Mouse (Mus musculus): ENCODE results near the gene Qdpr. TPM values are rescaled to one million over a fixed set of nuclear protein-coding genes. Genes with fewer than 3 reads are reported as not detected.
A peak's percentile ranks its signal among the peaks of the same experiment; 100 is the strongest.
"Not testable (repeated sequence)": the region's sequence is repeated elsewhere in the genome, so short reads cannot be mapped to it uniquely, and the experiment has no call there.

Qdpr gene
- total RNA-seq, 2 experiments from 2014 or later: 80.7 to 82.9 TPM

DNA sequence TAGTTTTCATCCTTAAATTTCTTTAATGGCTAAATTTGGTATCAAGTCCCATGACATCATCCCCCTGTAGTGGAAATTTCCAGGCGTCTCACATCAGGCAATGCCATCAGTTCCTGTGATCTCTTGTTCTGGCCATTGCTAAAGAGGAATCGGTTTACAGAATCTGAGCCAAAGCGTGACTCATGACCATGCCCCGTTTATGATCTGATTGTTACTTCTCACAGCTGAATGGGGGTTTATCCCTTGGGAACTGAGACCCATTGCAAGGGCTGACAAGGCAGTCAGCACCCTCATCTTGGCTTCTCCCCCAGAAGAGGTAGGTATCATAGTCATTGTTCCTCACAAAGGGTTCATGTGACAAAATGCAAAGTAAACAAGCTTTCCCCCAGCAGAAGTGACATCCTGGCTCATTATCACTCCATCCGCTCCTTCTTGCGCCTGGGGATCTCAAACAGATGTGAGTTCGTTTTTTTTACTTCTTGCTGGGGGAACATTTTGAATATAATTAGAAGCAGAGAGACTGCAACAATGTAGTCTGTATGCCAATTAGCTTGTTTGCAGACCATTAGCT lies 22.9 kb upstream of the Qdpr start:
- intact Hi-C loops (cut with DNase I): loop anchor here (1.0 to 2.0 kb wide), 2 partner anchors 18 to 195 kb away; no protein-coding TSS in a partner anchor
- no peak for DNase-seq

DNA sequence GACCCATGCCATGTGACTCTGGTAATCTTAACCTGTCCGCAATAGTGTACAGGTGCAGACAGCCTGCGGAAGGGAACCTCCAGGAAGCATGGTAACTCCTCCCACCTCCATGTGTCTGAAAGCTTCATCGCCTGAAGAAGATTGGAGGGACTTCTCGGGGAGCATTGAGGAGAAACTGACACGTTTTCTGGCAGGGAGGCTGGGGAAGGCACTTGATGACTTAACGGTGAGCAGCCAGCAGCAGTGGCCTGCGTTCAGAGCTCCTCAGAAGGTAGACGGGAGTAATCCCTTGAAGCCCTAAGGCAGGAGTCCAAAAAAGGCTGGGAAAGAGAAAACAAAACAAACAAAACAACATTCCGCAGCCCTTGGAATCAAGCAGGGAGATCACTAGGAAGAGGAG lies 4.4 kb upstream of the Qdpr start:
- DNase-seq: no peak
- intact Hi-C loops (cut with DNase I): loop anchor here (2.0 to 5.0 kb wide), 2 partner anchors 18 to 1672 kb away; no protein-coding TSS in a partner anchor

DNA sequence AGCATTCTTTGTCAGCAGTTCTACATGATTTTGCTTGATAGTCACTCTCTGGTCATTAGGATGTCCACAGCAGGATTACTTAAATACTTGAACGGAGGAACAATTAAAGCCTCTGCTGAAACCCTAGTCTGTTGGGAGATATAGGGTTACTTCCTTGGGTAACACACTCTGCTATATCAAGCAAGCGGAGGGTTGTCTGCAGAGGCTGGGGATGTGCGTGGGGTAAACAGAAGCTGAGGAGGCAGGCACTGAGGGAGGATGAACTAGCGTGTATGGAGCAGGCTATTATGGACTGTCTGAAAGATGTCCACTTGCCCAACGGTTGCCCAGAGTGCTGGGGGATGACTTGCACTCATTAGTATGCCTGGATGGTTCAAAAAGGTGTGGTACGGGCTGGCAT lies 3.4 kb upstream of the Qdpr start, which contains the start of gene Clrn2:
Gene Clrn2, plus strand, starts transcription at position 301 of the 400 bp plus-strand sequence.
- DNase-seq: no peak
- intact Hi-C loops (cut with DNase I): loop anchor here (5.0 kb wide), 1 partner anchor 1671 kb away; no protein-coding TSS in a partner anchor

DNA sequence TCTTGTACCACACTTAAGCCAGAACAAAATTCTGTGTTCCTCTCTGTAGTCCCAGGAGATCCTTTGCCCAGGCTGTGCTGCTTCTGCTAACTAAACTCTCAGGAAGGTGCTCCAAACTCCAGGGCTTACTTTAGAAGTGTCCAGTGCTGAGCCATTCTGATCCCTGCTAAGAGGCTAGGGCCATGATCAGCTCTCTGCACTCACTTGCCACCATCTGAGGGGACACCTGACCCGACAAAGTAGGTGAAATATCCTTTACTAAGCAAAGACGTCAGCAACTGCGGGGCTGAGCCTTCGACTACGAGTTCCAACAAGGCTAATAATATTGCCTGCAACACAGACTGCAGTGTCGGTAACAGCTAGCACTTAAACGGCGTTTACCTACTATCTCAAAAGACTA lies 830 bp downstream of the Qdpr start:
- intact Hi-C loops (cut with DNase I): loop anchor here (2.0 to 5.0 kb wide), 2 partner anchors 72 to 1222 kb away; partner anchors contain the start of genes Med28 and Tapt1
- DNase-seq: no peak

DNA sequence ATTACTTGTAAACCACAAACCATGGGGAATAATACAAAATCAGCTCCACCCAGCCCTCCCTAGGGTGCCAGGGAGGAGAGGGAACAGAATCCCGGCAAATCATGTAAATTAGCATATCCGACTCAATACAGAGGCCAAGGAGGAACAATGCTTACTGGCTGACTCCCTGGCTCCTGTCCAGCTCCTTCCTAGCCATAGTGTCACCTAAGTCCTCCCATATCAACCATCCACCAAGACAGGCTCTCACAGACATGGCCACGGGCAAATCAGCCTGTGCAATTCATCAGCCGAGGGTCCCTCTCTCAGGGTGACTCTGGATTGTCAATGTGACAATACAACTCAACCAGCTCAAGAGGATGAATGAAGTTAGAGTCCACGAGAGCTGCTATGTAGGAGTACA lies 1.4 kb downstream of the Qdpr start:
- intact Hi-C loops (cut with DNase I): loop anchor here (2.0 to 5.0 kb wide), 2 partner anchors 72 to 1221 kb away; partner anchors contain the start of genes Med28 and Tapt1
- no peak for DNase-seq

DNA sequence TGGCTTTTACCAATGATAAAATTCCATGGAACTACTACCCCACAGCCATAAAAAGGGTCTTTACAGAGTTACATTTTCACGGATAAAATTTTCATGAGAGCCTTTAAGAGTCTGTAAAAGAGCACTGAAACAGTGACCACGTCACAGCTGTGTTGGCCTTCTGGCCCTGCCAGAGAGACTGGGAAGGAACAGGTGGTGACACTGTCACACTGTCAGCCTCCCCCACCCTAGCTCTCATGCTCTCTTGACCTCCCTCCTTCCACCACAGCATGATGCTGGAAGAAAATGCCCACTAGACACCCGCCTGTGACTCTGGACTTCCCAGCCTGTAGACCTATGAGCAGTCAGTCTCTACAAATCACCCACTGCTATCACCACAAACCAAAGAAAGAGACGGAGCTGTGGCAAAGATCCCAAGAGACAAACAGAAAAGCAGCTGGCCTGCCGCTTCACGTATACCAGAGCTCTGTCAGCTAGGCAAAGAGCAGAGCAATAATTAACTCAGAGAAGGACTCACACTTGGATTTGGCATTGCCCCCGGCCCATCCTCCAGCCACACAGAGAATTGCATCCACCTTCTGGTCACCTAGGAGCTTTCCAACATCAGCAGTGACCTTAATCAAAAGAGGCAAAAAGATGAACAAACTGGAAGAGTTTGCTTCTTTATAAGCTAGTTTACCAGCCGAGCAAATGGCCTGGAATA lies 5.8 kb downstream of the Qdpr start:
- no peak for DNase-seq
- intact Hi-C loops (cut with DNase I): no loop called here

DNA sequence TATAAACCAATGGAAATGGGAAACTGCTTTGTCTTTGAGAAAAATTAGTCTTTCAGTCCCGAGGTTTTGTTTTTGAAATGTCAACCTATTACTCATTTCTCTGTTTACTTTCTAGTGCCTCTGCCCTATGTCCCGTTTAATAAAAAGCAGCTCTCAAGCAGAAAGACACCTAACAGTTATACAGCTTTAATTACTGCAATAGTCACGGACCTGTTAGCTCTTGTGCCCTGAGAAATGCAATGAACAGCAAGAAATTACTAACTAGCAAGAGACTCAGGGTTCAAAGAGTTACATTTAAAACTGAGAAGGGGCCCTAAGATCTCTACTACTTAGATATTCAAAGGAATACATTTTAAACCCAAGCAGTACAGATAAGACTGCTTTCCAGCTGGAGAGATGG lies 8.3 kb downstream of the Qdpr start:
- no peak for DNase-seq
- intact Hi-C loops (cut with DNase I): no loop called here

DNA sequence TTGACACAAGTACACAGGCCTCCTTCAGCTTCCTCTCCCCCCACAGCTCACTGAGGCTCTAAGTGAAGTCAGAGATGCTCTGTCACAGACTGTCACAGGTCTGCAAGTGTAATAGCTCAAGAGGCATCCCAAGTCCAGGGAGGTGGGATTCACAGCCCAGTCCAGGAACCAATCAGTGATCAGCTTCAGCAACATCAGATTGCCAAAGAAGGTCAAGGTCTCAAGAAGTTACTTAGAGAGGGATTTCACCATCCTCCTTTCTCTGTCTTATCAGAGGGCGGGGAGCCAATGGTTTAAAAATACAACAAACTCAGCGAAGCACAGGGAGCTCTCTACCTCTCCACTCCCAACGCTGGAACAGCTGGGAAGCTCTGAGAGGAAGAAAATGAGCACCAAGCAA lies 8.9 kb downstream of the Qdpr start:
- peak in 1 of 2 experiments; percentile 8 for DNase-seq
- intact Hi-C loops (cut with DNase I): no loop called here

DNA sequence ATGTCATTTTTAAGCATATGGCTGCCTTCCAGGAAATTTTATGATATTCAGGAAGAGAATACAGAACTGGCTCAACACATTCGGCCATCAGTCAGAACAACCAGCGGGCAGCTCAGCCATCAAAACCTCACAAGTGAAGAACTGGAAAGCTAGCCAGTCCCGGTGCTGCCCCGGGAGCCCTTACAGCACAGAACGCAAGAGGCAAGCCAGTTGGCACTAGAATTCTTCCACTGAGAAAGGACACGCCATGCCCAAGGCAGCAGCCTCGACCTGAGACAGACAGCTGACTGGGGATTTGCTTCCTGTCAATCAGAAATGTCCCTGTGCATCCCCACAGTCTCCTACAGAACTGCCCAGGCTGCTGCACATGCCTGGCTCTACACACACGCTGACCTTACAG lies 11.7 kb downstream of the Qdpr start:
- intact Hi-C loops (cut with DNase I): no loop called here

DNA sequence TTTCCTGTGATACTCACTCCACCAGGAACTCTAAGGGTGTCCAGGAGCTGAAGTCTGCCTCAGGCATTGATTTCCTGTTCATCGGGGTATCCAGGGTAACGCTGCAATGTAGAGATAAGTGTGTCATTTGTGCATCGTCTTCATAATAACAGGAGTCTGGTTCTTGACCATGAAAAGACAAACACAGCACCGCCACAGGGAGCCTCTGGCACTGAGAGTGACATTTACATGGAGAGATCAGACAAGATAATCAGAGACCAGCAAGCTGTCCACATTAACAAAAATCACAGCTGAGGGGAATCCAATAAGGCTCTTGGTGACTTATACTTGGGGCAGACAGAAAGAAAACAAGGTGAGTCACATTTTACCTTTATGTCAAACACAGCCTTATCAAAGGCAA lies 12.2 kb downstream of the Qdpr start:
- no peak for DNase-seq
- intact Hi-C loops (cut with DNase I): no loop called here

More for the DNA sequence above, 11.7 kb downstream of the Qdpr start:
- no peak for DNase-seq

DNA sequence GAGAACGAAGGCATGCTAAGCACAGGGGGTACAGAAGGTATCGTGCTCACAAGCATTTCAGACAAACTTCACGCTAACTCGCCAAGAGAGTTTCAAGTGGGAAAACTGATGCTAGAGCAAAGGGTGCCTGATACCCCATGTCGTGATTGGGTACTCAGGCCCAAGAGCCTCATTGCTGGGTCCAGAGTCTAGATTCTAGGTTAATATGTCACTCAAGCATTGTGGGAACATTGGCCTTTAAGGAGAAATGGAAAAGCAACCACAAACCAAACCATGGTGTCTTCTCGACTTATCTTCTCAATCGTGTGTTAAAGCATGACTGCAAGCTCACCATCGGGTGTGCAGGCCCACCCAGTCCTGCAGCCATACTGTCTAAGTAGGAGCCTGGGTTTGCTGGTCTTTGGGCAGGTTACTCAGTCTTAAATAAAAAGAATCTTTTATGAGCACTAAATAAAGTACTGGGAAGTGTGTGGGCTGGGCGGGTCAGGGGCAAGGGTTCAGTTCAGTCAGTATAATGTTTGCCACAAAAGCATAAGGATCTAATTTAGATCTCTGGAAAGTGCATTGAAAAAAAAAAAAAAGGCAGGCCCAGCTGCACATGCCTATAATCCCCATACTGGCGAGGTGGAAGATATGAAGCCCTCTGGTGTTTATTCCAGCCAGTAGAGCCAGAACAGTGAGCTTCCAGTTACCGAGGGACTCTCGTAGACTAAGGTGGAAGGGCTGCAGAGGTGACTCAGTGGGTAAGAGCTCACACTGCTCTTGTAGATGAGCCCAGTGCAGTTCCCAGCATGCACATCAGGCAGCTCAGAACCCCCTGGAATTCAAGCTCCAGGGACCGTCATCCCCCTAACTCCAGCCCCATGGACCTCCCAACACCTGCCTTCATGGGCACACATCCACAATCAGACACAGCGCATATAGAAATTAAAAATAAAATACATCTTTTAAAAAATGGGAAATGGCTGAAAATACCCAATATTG lies 13.8 kb downstream of the Qdpr start:
- no peak for DNase-seq
- intact Hi-C loops (cut with DNase I): no loop called here

DNA sequence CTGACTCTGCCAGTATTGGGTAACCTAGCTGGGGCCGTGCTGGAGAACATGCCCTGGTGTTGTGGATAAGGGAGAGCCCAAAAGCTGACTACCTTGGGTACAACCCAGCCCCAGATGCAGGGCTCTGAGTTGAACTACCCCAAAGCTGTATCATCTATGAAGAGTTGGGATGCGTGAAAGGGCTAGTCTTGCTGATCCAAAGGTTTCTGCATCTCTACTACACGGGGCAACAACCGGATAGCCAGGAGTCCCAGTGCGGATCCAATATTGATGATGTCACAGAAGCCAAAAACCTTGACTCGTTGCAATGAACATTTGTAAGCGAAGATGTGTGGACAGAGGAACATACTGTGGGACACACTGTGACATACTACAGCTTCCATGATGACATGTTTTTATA lies 22.1 kb downstream of the Qdpr start:
- intact Hi-C loops (cut with DNase I): no loop called here
- DNase-seq: no peak

DNA sequence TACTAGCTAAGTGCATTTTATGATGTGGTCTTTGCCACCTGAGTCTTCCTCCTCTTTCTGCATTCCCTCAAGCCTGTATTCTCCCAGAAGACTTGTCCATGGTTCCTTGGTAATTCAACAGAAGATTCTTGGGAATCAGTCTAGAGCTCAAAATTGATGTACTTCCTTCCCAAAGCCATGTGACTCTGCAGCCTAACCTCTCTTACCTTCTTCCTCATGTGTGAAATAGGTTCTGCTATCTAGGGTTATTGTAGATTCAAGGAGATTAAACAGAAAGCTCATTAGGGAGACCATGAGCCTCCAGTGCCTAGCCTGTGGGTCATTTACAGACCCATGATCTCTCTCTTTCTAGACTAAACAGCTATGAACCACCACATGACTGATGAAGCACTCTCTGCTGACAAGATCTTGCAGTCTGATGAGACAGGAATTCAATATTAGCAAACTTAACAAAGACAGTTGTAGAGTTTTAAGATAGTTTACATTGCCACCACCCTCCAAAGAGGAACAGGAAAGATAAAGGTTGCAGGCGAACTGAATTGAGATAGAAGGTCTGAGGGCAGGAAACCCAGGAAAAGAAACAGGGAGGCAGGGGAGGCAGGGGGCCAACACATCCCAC lies 23.5 kb downstream of the Qdpr start:
- intact Hi-C loops (cut with DNase I): no loop called here
- DNase-seq: no peak

DNA sequence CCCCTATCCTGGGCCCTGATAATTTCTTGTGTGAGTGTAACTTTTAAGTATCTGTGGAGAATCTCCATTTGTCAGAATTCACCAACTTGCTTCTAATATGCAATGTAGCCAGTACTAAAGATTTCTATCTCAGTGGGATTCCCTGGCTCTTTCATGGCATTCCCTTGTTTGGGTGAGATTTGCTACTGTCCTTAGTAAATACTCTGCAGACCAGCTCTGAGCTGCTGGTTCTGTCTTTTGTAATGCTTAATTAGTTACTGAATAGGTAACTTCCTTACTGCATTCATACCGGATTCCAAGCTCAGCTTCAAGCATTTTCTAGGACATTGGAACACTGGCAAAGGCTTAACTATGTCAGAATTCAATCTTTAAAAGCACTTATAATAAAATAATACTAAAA lies 24.3 kb downstream of the Qdpr start:
- intact Hi-C loops (cut with DNase I): loop anchor here (2.0 kb wide), 1 partner anchor 1121 kb away; no protein-coding TSS in a partner anchor

DNA sequence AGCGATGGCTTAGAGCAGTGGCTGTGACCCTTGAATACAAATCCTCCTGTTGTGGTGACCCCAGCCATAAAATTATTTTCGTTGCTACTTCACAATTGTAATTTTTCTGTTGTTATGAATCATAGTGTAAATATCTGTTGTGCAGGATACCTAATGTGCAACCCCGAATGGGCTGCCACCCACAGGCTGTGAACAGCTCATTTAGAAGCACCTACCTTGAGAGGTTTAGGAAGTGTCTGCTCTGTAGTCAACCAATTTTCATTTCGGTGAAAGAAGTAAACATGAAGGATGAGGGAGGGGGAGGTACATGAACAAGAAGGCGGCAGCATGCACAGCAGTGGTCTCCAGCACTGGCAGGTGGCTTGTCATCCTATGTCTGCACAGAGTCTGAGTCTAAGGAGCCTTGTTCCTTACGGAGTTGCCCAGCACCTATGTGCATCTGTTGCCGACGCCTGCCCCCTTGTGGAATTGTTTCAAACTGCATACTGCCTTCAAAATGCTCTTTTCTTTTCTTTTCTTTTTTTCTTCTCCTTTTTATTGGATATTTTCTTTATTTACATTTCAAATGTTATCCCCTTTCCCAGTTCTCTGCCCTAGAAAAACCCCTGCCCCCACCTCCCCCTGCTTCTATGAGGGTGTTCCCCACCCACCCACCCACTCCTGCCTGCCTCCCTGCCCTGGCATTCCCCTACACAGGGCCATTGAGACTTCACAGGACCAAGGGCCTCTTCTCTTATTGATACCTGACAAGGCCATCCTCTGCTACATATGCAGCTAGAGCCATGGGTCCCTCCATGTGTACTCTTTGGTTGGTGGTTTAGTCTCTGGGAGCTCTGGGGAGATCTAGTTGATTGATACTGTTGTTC lies 25.8 kb downstream of the Qdpr start:
- DNase-seq: peak; percentile 30 to 55
- intact Hi-C loops (cut with DNase I): loop anchor here (1.0 to 2.0 kb wide), 2 partner anchors 1119 to 1140 kb away; no protein-coding TSS in a partner anchor

More for the DNA sequence above, 24.3 kb downstream of the Qdpr start:
- not testable (repeated sequence) for DNase-seq

DNA sequence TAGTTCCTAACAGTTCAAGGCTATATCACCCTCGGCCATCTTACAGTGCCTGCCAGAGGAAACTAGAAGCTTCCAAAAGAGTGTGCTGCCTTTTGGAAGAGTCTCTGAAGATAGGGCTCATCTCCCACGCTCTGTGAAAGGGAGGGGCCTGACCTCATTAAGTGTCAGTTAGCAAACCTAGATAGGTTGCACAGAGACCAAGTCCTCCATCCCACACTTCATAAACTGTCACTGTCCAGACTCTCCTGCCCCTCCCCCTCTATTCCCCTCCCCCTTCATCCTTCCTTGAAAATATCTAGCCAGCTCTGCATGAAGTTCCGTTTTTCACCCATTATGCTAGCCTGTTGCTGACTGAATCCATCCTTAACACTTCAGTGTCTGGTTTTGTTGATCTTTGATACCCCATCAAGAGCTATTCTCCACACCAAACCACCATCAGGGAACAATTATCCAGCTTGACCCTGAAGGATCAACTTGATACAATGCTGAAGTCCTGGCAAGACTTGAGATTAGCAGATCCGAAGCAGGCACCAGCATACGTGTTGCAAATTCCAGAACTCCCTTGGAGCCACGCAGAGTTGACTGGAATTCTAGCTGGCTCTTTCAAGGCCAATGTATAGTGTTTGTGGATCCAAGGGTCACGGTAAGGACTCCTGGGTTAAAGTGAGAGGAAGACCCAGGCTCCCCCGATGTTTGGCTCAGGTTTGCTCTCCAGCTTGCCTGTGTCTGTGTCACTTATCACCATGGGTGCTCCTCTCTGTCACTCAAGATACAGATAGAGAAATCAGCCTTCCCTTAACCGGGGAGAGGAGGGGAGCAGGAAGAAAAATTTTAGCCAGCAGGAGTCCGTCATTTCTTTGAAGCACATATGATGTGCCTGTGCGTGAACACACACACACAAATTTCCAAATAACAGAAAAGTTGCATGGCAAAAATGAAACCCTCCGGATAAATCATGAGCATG lies 27.9 kb downstream of the Qdpr start:
- intact Hi-C loops (cut with DNase I): no loop called here
- DNase-seq: no peak

DNA sequence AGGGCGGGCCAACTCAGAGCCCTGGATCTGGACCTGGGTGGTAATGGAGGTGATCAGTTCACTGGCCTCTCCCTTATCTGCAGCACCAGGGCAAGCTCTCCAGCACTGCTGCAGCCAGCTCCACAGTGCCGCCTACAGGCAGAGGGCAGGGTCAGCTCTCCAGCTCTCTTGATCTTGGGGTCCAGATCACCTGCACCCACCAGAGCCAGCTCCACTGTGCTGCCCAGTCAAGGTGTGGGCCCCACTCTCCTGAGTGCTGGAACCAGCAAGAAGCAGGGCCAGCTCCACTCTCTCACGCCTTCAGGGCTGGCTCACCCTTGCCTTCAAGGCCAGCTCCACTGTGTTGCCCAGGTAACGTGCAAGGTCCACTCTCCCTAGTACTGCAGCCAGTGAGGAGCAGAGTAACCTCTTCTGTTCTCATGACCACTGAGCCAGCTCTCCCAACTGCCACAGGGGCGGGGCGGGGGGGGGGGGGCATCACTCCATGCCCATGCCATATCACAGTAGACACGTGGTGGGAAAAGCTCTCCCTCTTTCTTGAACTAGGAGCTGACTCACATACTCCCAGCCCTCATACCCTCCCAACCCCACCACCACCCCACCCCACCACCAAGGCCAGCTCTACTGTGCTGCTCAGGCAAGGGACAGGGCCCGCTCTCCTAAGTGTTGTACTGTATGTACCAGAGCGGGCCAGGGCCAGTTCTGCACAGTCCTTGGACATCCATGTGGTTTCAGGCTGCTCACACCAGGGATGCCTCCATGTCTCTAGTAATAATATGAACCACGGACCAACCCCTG lies 30.0 kb downstream of the Qdpr start:
- peak in 1 of 2 experiments; percentile 6 for DNase-seq
- intact Hi-C loops (cut with DNase I): no loop called here
